In the genomic region with DNA sequence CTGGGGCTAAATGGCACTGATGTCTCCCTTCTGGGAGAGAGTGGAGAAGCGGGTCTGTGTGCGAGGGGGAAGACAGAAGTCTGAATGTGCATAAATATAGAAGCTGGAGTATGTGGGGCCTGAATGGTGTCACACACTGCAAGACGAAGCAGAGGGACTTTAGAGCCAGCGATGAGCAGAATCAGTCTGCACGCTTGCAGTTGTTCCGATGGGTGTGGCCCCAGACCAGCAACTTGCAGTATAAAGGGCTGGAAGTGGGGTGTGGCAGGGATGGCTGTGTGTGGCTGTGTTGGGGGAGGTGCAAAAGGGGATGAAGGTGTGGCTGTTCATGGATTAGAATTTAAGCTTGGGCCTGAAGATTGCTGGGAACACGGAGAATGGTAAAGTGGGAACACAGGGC, we compare ENCODE assay signal across 21 mouse cellular contexts.
"Had no signal": no experiment of that assay in that cellular context is flagged by ENCODE, and none has a peak within 500 bp of the region (broad histone marks: within the 10 kb centered on the region; RNA-seq: fewer than 3 reads in every experiment).

No protein-coding gene starts in this region.

- H3K4me3 ChIP-seq: left cerebral cortex, adult 2 months; limb, embryonic 12.5 days; limb, embryonic 15.5 days; midbrain, embryonic 12.5 days; midbrain, embryonic 15.5 days; neural tube, embryonic 13.5 days; stomach, embryonic 15.5 days had no signal

- H3K27me3 ChIP-seq: limb, embryonic 12.5 days; limb, embryonic 15.5 days; midbrain, embryonic 12.5 days; midbrain, embryonic 15.5 days; neural tube, embryonic 13.5 days; stomach, embryonic 15.5 days had no signal

- H3K36me3 ChIP-seq: midbrain, embryonic 15.5 days; neural tube, embryonic 13.5 days; stomach, embryonic 15.5 days had no signal

- H3K27ac ChIP-seq: kidney, postnatal 0 days; left cerebral cortex, adult 2 months; limb, embryonic 12.5 days; limb, embryonic 15.5 days; liver, embryonic 14.5 days; macrophage; midbrain, embryonic 12.5 days; midbrain, embryonic 15.5 days; neural tube, embryonic 13.5 days; stomach, embryonic 15.5 days had no signal

- H3K4me1 ChIP-seq: midbrain, embryonic 12.5 days; midbrain, embryonic 15.5 days; neural tube, embryonic 13.5 days; stomach, embryonic 15.5 days had no signal

- DNase-seq: kidney, postnatal 25 days; layer of hippocampus, postnatal 36 days; left cerebral cortex, postnatal 4 days; liver, postnatal 0 days; lung, embryonic 14.5 days; retina, postnatal 1 day; right cerebral cortex, postnatal 4 days; spleen, adult 18-20 months; thymus, postnatal 25 days had no signal

- H3K4me2 ChIP-seq: limb, embryonic 12.5 days; limb, embryonic 15.5 days; liver, embryonic 11.5 days; lung, embryonic 14.5 days; midbrain, embryonic 12.5 days; midbrain, embryonic 15.5 days; neural tube, embryonic 13.5 days; stomach, embryonic 15.5 days had no signal

- ATAC-seq: liver, postnatal 0 days; lung, postnatal 0 days; midbrain, embryonic 15.5 days had no signal

- H3K9me3 ChIP-seq: limb, embryonic 12.5 days; limb, embryonic 15.5 days; midbrain, embryonic 12.5 days; midbrain, embryonic 15.5 days; neural tube, embryonic 13.5 days; stomach, embryonic 15.5 days had no signal

- H3K9ac ChIP-seq: limb, embryonic 12.5 days; limb, embryonic 15.5 days; liver, embryonic 14.5 days; liver, postnatal 0 days; lung, embryonic 14.5 days; midbrain, embryonic 12.5 days; midbrain, embryonic 15.5 days; neural tube, embryonic 13.5 days; stomach, embryonic 15.5 days had no signal
